Mouse (Mus musculus) gastrocnemius, postnatal 14 days (tissue): ENCODE data around the gene Vmn2r84. TPM values are rescaled to one million over a fixed set of nuclear protein-coding genes. Genes with fewer than 3 reads are reported as not detected.

Source experiments
- DNase-seq: peaks from one replicate; pipeline ENCODE4 v3.0.0; 2021; ENCODE audit warnings: mixed read lengths
- intact Hi-C: fragments of 180-260 bp; cut with DNase I; formaldehyde crosslinking; loops from one replicate; pipeline ENCODE4 v1.15.1; 2025; ENCODE audit warnings: low total_unique reads
- total RNA-seq, 2 experiments: library from RNA; stranded (reverse); gene quantifications; 2 replicates each; pipeline ENCODE4 v1.2.3; 2021

The Vmn2r84 gene
- total RNA-seq, 2 experiments from 2014 or later, result not detected

- intact Hi-C loops, result no loop called here
- DNase-seq, result no peak
Observed at GRCm38 (mm10) chr10:130330711-130331110, 63.4 kb downstream of the Vmn2r84 start.

Other genes starting within 250 kb of the Vmn2r84 start
- gene Olfr825, start 227.6 kb downstream of the Vmn2r84 start, total RNA-seq, result not detected
- gene Olfr826, start 210.1 kb downstream of the Vmn2r84 start, total RNA-seq, result not detected
- gene Olfr827, start 179.9 kb downstream of the Vmn2r84 start, total RNA-seq, result not detected
- gene Neurod4, start 114.1 kb downstream of the Vmn2r84 start, total RNA-seq, result not detected
- gene Tespa1, start 71.5 kb downstream of the Vmn2r84 start, total RNA-seq, result under 1 TPM; 0.53 to 0.55 TPM
- gene Vmn2r85, start 35.4 kb upstream of the Vmn2r84 start, total RNA-seq, result not detected
- gene Vmn2r86, start 61.7 kb upstream of the Vmn2r84 start, total RNA-seq, result not detected
- not detected for gene Vmn2r87, start 103.1 kb upstream of the Vmn2r84 start, total RNA-seq